Mouse (Mus musculus): ENCODE data around the gene 6430548M08Rik. TPM values are rescaled to one million over a fixed set of nuclear protein-coding genes. Genes with fewer than 3 reads are reported as not detected.

6430548M08Rik gene
- polyA plus RNA-seq, 1 experiment from 2014 or later, result 2.8 TPM

GRCm38 (mm10) chr8:120110966-120111365 lies 3.0 kb upstream of the 6430548M08Rik start:
- H3K4me2 ChIP-seq (ENCODE audit: low read depth, low read length), result no peak overlapping the region
- no peaks in the 10 kb centered on the region for H3K36me3 ChIP-seq (replicated peaks; ENCODE audit: control insufficient read depth, insufficient read depth, low read depth, low read length)
- DNase-seq (ENCODE audit: low spot score) (no peak), ATAC-seq (replicated peaks; ENCODE audit: insufficient number of reproducible peaks, low FRiP score, low TSS enrichment, low read depth) (no peak)
- H3K27me3 ChIP-seq (ENCODE audit: control insufficient read depth, insufficient read depth, low read length), result peaks cover 14% of the 10 kb centered on the region
- no peak overlapping the region for H3K9ac ChIP-seq (replicated peaks; ENCODE audit: low read length)
- H3K9me3 ChIP-seq (replicated peaks; ENCODE audit: control insufficient read depth, low read length), result no peaks in the 10 kb centered on the region
- H3K4me3 ChIP-seq (ENCODE audit: low read depth, low read length), result no peak overlapping the region
- no peak overlapping the region for H3K27ac ChIP-seq (replicated peaks; ENCODE audit: low read depth, low read length)
- H3K4me1 ChIP-seq (ENCODE audit: control insufficient read depth, insufficient read depth, low read length), result no peaks in the 10 kb centered on the region; the same call in 1 of the 2 replicates
- 87% methylated on average over 4 of the region's 4 CpGs for WGBS

DNA sequence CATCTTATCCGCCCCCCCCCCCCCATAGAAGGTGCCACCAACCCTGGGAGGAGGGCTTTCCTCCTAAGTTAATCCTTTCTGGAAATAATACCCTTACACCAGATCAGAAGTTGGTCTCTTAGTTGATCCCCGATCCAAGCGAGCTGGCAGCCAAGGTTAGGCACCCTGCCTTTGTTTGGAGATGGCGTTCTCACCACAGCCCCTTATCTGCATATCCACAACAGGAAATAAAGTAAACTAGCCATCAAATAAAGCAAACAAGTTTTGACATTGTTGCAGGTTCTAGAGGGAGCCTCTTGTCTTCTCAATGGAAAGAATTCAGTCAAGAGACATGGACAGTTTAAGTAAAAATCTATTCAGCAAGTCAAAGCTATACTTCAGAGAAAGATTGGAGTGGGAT lies 2.6 kb upstream of the 6430548M08Rik start:
- H3K4me2 ChIP-seq (ENCODE audit: low read depth, low read length), result no peak overlapping the region
- no peak overlapping the region for H3K27ac ChIP-seq (replicated peaks; ENCODE audit: low read depth, low read length)
- no peak for ATAC-seq (replicated peaks; ENCODE audit: insufficient number of reproducible peaks, low FRiP score, low TSS enrichment, low read depth)
- H3K36me3 ChIP-seq (replicated peaks; ENCODE audit: control insufficient read depth, insufficient read depth, low read depth, low read length), result no peaks in the 10 kb centered on the region
- H3K9ac ChIP-seq (replicated peaks; ENCODE audit: low read length), result no peak overlapping the region
- no peak overlapping the region for H3K4me3 ChIP-seq (ENCODE audit: low read depth, low read length)
- no peak for DNase-seq (ENCODE audit: low spot score)
- no peaks in the 10 kb centered on the region; the same call in 1 of the 2 replicates for H3K4me1 ChIP-seq (ENCODE audit: control insufficient read depth, insufficient read depth, low read length)
- no peaks in the 10 kb centered on the region for H3K9me3 ChIP-seq (replicated peaks; ENCODE audit: control insufficient read depth, low read length)
- 63% methylated on average over 4 of the region's 4 CpGs for WGBS
- peaks cover 15% of the 10 kb centered on the region for H3K27me3 ChIP-seq (ENCODE audit: control insufficient read depth, insufficient read depth, low read length)

- H3K4me3 ChIP-seq (ENCODE audit: low read depth, low read length), result no peak overlapping the region
- H3K36me3 ChIP-seq (replicated peaks; ENCODE audit: control insufficient read depth, insufficient read depth, low read depth, low read length), result no peaks in the 10 kb centered on the region
- H3K4me2 ChIP-seq (ENCODE audit: low read depth, low read length), result no peak overlapping the region
- DNase-seq (ENCODE audit: low spot score) (no peak), ATAC-seq (replicated peaks; ENCODE audit: insufficient number of reproducible peaks, low FRiP score, low TSS enrichment, low read depth) (no peak)
- WGBS, result 87% methylated on average over 5 of the region's 5 CpGs
- peaks cover 15% of the 10 kb centered on the region for H3K27me3 ChIP-seq (ENCODE audit: control insufficient read depth, insufficient read depth, low read length)
- H3K27ac ChIP-seq (replicated peaks; ENCODE audit: low read depth, low read length), result no peak overlapping the region
- H3K4me1 ChIP-seq (ENCODE audit: control insufficient read depth, insufficient read depth, low read length), result no peaks in the 10 kb centered on the region; the same call in 1 of the 2 replicates
- H3K9ac ChIP-seq (replicated peaks; ENCODE audit: low read length), result no peak overlapping the region
- no peaks in the 10 kb centered on the region for H3K9me3 ChIP-seq (replicated peaks; ENCODE audit: control insufficient read depth, low read length)
Observed at GRCm38 (mm10) chr8:120112535-120112934, 1.4 kb upstream of the 6430548M08Rik start.

GRCm38 (mm10) chr8:120113306-120113705 lies 646 bp upstream of the 6430548M08Rik start:
- Histone ChIP-seq H3K27me3 (ENCODE audit: control insufficient read depth, insufficient read depth, low read length) (peaks cover 15% of the 10 kb centered on the region), H3K9me3 (replicated peaks; ENCODE audit: control insufficient read depth, low read length) (no peaks in the 10 kb centered on the region), H3K9ac (replicated peaks; ENCODE audit: low read length) (peak overlapping the region; percentile 40), H3K27ac (replicated peaks; ENCODE audit: low read depth, low read length) (no peak overlapping the region), H3K4me1 (ENCODE audit: control insufficient read depth, insufficient read depth, low read length) (no peaks in the 10 kb centered on the region; the same call in 1 of the 2 replicates), H3K4me3 (ENCODE audit: low read depth, low read length) (peak overlapping the region; percentile 30), H3K4me2 (ENCODE audit: low read depth, low read length) (peak overlapping the region; percentile 37), H3K36me3 (replicated peaks; ENCODE audit: control insufficient read depth, insufficient read depth, low read depth, low read length) (no peaks in the 10 kb centered on the region)
- 5% methylated on average over 10 of the region's 10 CpGs for WGBS
- DNase-seq (ENCODE audit: low spot score) (peak; percentile 30), ATAC-seq (replicated peaks; ENCODE audit: insufficient number of reproducible peaks, low FRiP score, low TSS enrichment, low read depth) (peak; percentile 24)

DNA sequence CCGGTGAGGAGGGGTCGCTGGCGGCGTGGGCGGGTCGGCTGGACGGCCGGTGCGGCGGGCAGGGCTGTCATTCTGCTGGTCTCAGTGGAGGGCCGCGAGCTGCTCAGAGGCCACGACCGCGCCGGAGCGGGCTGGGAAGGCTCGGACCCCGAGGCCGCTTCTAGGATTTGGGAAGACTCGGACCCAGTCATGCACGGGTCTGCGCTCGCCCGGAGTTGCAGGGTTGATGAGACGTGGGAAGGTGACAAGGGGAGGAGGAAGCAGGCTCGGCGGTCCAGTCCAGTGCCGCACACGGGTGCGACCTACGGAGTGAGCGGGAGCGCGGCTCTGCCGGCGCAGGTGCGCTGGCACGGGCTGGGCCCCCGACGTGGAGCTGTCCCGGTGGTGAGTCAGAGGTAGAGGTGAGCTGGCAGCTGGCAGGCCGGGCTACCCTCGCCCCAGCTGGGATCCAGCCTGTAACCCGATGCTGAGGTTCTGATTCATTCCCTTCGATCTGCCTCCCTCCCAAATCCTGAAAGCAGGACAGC lies 426 bp downstream of the 6430548M08Rik start:
- Histone ChIP-seq H3K36me3 (replicated peaks; ENCODE audit: control insufficient read depth, insufficient read depth, low read depth, low read length) (no peaks in the 10 kb centered on the region), H3K27me3 (ENCODE audit: control insufficient read depth, insufficient read depth, low read length) (peaks cover 15% of the 10 kb centered on the region), H3K27ac (replicated peaks; ENCODE audit: low read depth, low read length) (no peak overlapping the region), H3K4me3 (ENCODE audit: low read depth, low read length) (peak overlapping the region; percentile 68), H3K9me3 (replicated peaks; ENCODE audit: control insufficient read depth, low read length) (no peaks in the 10 kb centered on the region), H3K4me2 (ENCODE audit: low read depth, low read length) (peak overlapping the region; percentile 94), H3K9ac (replicated peaks; ENCODE audit: low read length) (peak overlapping the region; percentile 60), H3K4me1 (ENCODE audit: control insufficient read depth, insufficient read depth, low read length) (no peaks in the 10 kb centered on the region; the same call in 1 of the 2 replicates)
- DNase-seq (ENCODE audit: low spot score), result peak; percentile 19
- 1% methylated on average over 42 of the region's 46 CpGs for WGBS
- peak; percentile 63 for ATAC-seq (replicated peaks; ENCODE audit: insufficient number of reproducible peaks, low FRiP score, low TSS enrichment, low read depth)

DNA sequence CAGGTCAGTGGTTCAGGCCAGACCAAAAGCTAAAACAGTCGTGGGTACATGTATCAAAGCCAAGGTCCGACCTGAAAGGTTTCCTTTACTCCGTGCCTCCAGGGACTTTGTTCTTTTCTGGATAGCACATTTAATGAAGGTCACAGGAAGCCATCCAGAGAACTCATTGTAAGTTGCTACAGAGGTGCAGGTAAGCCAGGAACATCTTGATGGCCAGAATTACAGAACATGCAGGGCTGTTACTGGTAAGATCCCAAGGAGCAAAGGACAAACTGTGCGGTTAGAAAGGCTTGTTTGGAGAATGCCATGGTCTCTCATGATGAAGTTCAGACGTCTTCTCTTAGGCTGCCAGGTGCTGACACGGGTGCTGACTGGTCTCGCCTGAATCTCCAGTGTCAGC lies 2.6 kb downstream of the 6430548M08Rik start:
- 77% methylated on average over 7 of the region's 7 CpGs for WGBS
- no peak for ATAC-seq (replicated peaks; ENCODE audit: insufficient number of reproducible peaks, low FRiP score, low TSS enrichment, low read depth)
- peaks cover 15% of the 10 kb centered on the region for H3K27me3 ChIP-seq (ENCODE audit: control insufficient read depth, insufficient read depth, low read length)

GRCm38 (mm10) chr8:120118162-120118561 lies 4.2 kb downstream of the 6430548M08Rik start:
- no peaks in the 10 kb centered on the region for H3K9me3 ChIP-seq (replicated peaks; ENCODE audit: control insufficient read depth, low read length)
- no peak overlapping the region for H3K4me3 ChIP-seq (ENCODE audit: low read depth, low read length)
- H3K27ac ChIP-seq (replicated peaks; ENCODE audit: low read depth, low read length), result no peak overlapping the region
- peaks cover 15% of the 10 kb centered on the region for H3K27me3 ChIP-seq (ENCODE audit: control insufficient read depth, insufficient read depth, low read length)
- H3K4me1 ChIP-seq (ENCODE audit: control insufficient read depth, insufficient read depth, low read length), result no peaks in the 10 kb centered on the region; the same call in 1 of the 2 replicates
- no peak overlapping the region for H3K9ac ChIP-seq (replicated peaks; ENCODE audit: low read length)
- WGBS, result 89% methylated on average over 9 of the region's 9 CpGs
- H3K36me3 ChIP-seq (replicated peaks; ENCODE audit: control insufficient read depth, insufficient read depth, low read depth, low read length), result no peaks in the 10 kb centered on the region
- ATAC-seq (replicated peaks; ENCODE audit: insufficient number of reproducible peaks, low FRiP score, low TSS enrichment, low read depth), result no peak
- DNase-seq (ENCODE audit: low spot score), result no peak
- no peak overlapping the region for H3K4me2 ChIP-seq (ENCODE audit: low read depth, low read length)

More for the DNA sequence above, 2.6 kb downstream of the 6430548M08Rik start:
- Histone ChIP-seq H3K4me3 (ENCODE audit: low read depth, low read length) (no peak overlapping the region), H3K27ac (replicated peaks; ENCODE audit: low read depth, low read length) (no peak overlapping the region), H3K9ac (replicated peaks; ENCODE audit: low read length) (no peak overlapping the region), H3K4me1 (ENCODE audit: control insufficient read depth, insufficient read depth, low read length) (no peaks in the 10 kb centered on the region; the same call in 1 of the 2 replicates), H3K4me2 (ENCODE audit: low read depth, low read length) (no peak overlapping the region), H3K9me3 (replicated peaks; ENCODE audit: control insufficient read depth, low read length) (no peaks in the 10 kb centered on the region), H3K36me3 (replicated peaks; ENCODE audit: control insufficient read depth, insufficient read depth, low read depth, low read length) (no peaks in the 10 kb centered on the region)
- no peak for DNase-seq (ENCODE audit: low spot score)

- no peaks in the 10 kb centered on the region for H3K36me3 ChIP-seq (replicated peaks; ENCODE audit: control insufficient read depth, insufficient read depth, low read depth, low read length)
- H3K4me3 ChIP-seq (ENCODE audit: low read depth, low read length), result no peak overlapping the region
- no peak overlapping the region for H3K4me2 ChIP-seq (ENCODE audit: low read depth, low read length)
- no peak for DNase-seq (ENCODE audit: low spot score)
- 82% methylated on average over 5 of the region's 5 CpGs for WGBS
- ATAC-seq (replicated peaks; ENCODE audit: insufficient number of reproducible peaks, low FRiP score, low TSS enrichment, low read depth), result no peak
- no peak overlapping the region for H3K9ac ChIP-seq (replicated peaks; ENCODE audit: low read length)
- peaks cover 15% of the 10 kb centered on the region for H3K27me3 ChIP-seq (ENCODE audit: control insufficient read depth, insufficient read depth, low read length)
- H3K4me1 ChIP-seq (ENCODE audit: control insufficient read depth, insufficient read depth, low read length), result no peaks in the 10 kb centered on the region
- no peak overlapping the region for H3K27ac ChIP-seq (replicated peaks; ENCODE audit: low read depth, low read length)
- H3K9me3 ChIP-seq (replicated peaks; ENCODE audit: control insufficient read depth, low read length), result no peaks in the 10 kb centered on the region
Observed at GRCm38 (mm10) chr8:120118847-120119246, 4.9 kb downstream of the 6430548M08Rik start.

Measured in embryonic facial prominence, embryonic 11.5 days (tissue).